Mouse (Mus musculus): ENCODE data around the gene Plekha8.

The Plekha8 gene

GRCm38 (mm10) chr6:54643181-54643580 lies 48.3 kb downstream of the Plekha8 start:
- no peak for DNase-seq (ENCODE audit: low read depth, low spot score)

GRCm38 (mm10) chr6:54655471-54656095 lies 60.7 kb downstream of the Plekha8 start:
- DNase-seq (ENCODE audit: low read depth, low spot score) = no peak

- DNase-seq (ENCODE audit: low read depth, low spot score) = no peak
These were observed 63.0 kb downstream of the Plekha8 start for GRCm38 (mm10) chr6:54657861-54658260.

GRCm38 (mm10) chr6:54669868-54670267 lies 75.0 kb downstream of the Plekha8 start:
- DNase-seq (ENCODE audit: low read depth, low spot score) = no peak

- DNase-seq (ENCODE audit: low read depth, low spot score) = no peak
These were observed 78.0 kb downstream of the Plekha8 start for GRCm38 (mm10) chr6:54672901-54673300.

GRCm38 (mm10) chr6:54679686-54680085 lies 84.8 kb downstream of the Plekha8 start:
- no peak for DNase-seq (ENCODE audit: low read depth, low spot score)

GRCm38 (mm10) chr6:54680891-54681745 lies 86.2 kb downstream of the Plekha8 start, which contains the start of gene Mturn:
TSS of gene Mturn (plus strand) at chr6:54681624.
- DNase-seq (ENCODE audit: low read depth, low spot score) = peak; percentile 98

GRCm38 (mm10) chr6:54681746-54682428 lies 87.0 kb downstream of the Plekha8 start:
- no peak for DNase-seq (ENCODE audit: low read depth, low spot score)

- no peak for DNase-seq (ENCODE audit: low read depth, low spot score)
These were observed 89.2 kb downstream of the Plekha8 start for GRCm38 (mm10) chr6:54684085-54684484.

GRCm38 (mm10) chr6:54685103-54685502 lies 90.2 kb downstream of the Plekha8 start:
- peak; percentile 67 for DNase-seq (ENCODE audit: low read depth, low spot score)

- DNase-seq (ENCODE audit: low read depth, low spot score) = no peak
These were observed 90.9 kb downstream of the Plekha8 start for GRCm38 (mm10) chr6:54685716-54686395.

- DNase-seq (ENCODE audit: low read depth, low spot score) = no peak
These were observed 92.2 kb downstream of the Plekha8 start for GRCm38 (mm10) chr6:54686946-54687737.

GRCm38 (mm10) chr6:54688467-54689323 lies 93.8 kb downstream of the Plekha8 start:
- no peak for DNase-seq (ENCODE audit: low read depth, low spot score)

GRCm38 (mm10) chr6:54689686-54690085 lies 94.8 kb downstream of the Plekha8 start:
- DNase-seq (ENCODE audit: low read depth, low spot score) = no peak

GRCm38 (mm10) chr6:54690838-54691237 lies 95.9 kb downstream of the Plekha8 start:
- no peak for DNase-seq (ENCODE audit: low read depth, low spot score)

- no peak for DNase-seq (ENCODE audit: low read depth, low spot score)
These were observed 96.6 kb downstream of the Plekha8 start for GRCm38 (mm10) chr6:54691368-54692116.

GRCm38 (mm10) chr6:54692201-54692600 lies 97.3 kb downstream of the Plekha8 start:
- no peak for DNase-seq (ENCODE audit: low read depth, low spot score)

GRCm38 (mm10) chr6:54693286-54693685 lies 98.4 kb downstream of the Plekha8 start:
- DNase-seq (ENCODE audit: low read depth, low spot score) = no peak
